Mouse (Mus musculus) C2C12 (cell line): ENCODE results near the gene Mllt1.

ENCODE experiments used
- MAX ChIP-seq: IDR thresholded peaks from one replicate; pipeline ENCODE4 v1.6.1; 2011; ENCODE audit warnings: mild to moderate bottlenecking, control low read depth
- MYOG ChIP-seq: IDR thresholded peaks from one replicate; pipeline ENCODE4 v1.6.1; 2011; ENCODE audit not compliant: control insufficient read depth, insufficient read length; ENCODE audit errors: extremely low read depth
- USF1 ChIP-seq: IDR thresholded peaks from one replicate; pipeline ENCODE4 v1.6.1; 2011; ENCODE audit warnings: low read depth, mild to moderate bottlenecking, control low read depth, moderate library complexity

DNA sequence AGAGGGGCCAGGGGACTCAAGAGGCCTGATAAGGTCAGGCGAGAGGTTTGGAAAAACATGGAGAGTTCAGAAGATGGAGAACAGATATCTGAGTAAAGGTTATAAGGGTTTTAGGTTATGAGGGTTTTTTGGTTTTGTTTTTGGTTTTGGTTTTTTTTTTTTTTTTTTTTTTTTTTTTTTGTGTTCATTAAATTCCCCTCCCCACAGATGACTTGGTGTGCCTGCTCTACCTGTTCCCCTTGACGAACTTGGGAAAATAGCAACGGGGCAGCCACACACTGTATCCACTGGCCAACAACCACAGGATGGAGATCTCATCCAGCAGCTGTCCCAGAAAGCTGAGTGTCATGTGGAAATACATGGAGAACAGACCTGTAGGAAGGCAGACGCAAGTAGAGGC is 23.5 kb upstream of the Mllt1 start:
- TF ChIP-seq MAX (no peak), MYOG (no peak), USF1 (no peak)
